Mouse (Mus musculus): Measurements from ENCODE around the gene Tctn3.

DNA sequence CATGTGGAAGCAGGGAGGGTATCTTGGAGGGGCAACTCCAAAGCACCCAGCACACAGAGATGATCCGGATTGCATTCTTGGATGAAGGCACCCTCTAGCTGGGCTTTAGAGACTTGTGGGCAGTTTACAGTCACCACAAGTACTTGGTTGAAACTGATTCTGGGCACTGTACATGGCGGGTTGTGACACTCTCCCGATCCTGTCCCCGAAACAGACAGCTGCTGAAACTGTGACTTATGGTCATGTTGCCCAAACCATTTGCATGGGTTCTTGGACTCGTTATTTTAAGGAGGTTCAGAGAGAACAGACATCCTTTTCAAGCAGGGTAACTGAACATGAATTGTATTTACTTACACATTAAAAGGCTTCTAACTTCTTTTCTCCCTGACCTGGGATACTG lies 44.2 kb upstream of the Tctn3 start:
- no peak for TF ChIP-seq CTCF (IDR thresholded peaks at IDR 0.05; ENCODE audit: borderline replicate concordance, insufficient read depth, low read depth, low read length)
- no peak for TF ChIP-seq POLR2A (IDR thresholded peaks at IDR 0.05; ENCODE audit: borderline replicate concordance, insufficient read depth, low read length)

Measured in cerebellum, adult 2 months (tissue).